In genomic region chr2:26504772-26505480, GRCm38 (mm10) we compare ENCODE assay signal across 9 mouse cellular contexts. TPM values are rescaled to one million over a fixed set of nuclear protein-coding genes. Genes with fewer than 3 reads are reported as not detected.
DNase-seq lines count a peak whose midpoint lies in the region; ATAC-seq and TF ChIP-seq lines count a peak whose summit lies in the region.
"Had no signal": no experiment of that assay in that cellular context is flagged by ENCODE, and none has a peak within 500 bp of the region (broad histone marks: within the 10 kb centered on the region; RNA-seq: fewer than 3 reads in every experiment).

No protein-coding gene starts in this region.

- H3K4me2 ChIP-seq in forebrain, embryonic 11.5 days (ENCODE audit: low read depth, low read length, severe bottlenecking): peak overlapping the region; percentile 67
- H3K4me2 ChIP-seq in forebrain, postnatal 0 days (ENCODE audit: low read depth): no peak overlapping the region
- H3K4me2 ChIP-seq in lung, embryonic 14.5 days: peak overlapping the region; percentile 77
- peak overlapping the region; percentile 77 for H3K4me2 ChIP-seq in intestine, embryonic 14.5 days (ENCODE audit: low read length)

- ATAC-seq in forebrain, embryonic 11.5 days (replicated peaks; ENCODE audit: low FRiP score): no peak
- ATAC-seq in forebrain, postnatal 0 days: no peak
- no peak for ATAC-seq in lung, embryonic 14.5 days (ENCODE audit: insufficient read depth)
- ATAC-seq in intestine, embryonic 14.5 days (replicated peaks; ENCODE audit: low FRiP score, low TSS enrichment, low read depth): no peak

- no peak for TF ChIP-seq POLR2A in small intestine, adult 2 months (IDR thresholded peaks at IDR 0.05; ENCODE audit: low read depth, low read length)

- peak overlapping the region; percentile 95 for H3K27ac ChIP-seq in forebrain, embryonic 11.5 days (ENCODE audit: low read depth, low read length)
- no peak overlapping the region for H3K27ac ChIP-seq in forebrain, postnatal 0 days (ENCODE audit: low read depth, low read length)
- H3K27ac ChIP-seq in lung, embryonic 14.5 days (ENCODE audit: low read depth): no peak overlapping the region
- H3K27ac ChIP-seq in intestine, embryonic 14.5 days (ENCODE audit: low read depth): no peak overlapping the region
- H3K27ac ChIP-seq in small intestine, adult 2 months (ENCODE audit: insufficient read depth, low read depth, low read length): 0 out of 2 replicates have a peak overlapping the region, but pooled peaks have one; percentile 13

- H3K27me3 ChIP-seq in forebrain, embryonic 11.5 days (ENCODE audit: control insufficient read depth, insufficient read depth, low read length): no peaks in the 10 kb centered on the region
- no peaks in the 10 kb centered on the region for H3K27me3 ChIP-seq in forebrain, postnatal 0 days (ENCODE audit: insufficient read depth, low read length)
- no peaks in the 10 kb centered on the region for H3K27me3 ChIP-seq in lung, embryonic 14.5 days (ENCODE audit: insufficient read depth, low read length)
- peaks cover 11% of the 10 kb centered on the region for H3K27me3 ChIP-seq in intestine, embryonic 14.5 days (replicated peaks; ENCODE audit: control insufficient read depth, insufficient read depth, low read length)
- no peaks in the 10 kb centered on the region for H3K27me3 ChIP-seq in small intestine, adult 2 months (ENCODE audit: control insufficient read depth, insufficient read depth, low read length)

- H3K4me3 ChIP-seq in forebrain, embryonic 11.5 days (ENCODE audit: low read depth, low read length): no peak overlapping the region
- no peak overlapping the region for H3K4me3 ChIP-seq in forebrain, postnatal 0 days (ENCODE audit: low read depth, low read length)
- peak overlapping the region; percentile 87; the same call in 1 of the 2 replicates for H3K4me3 ChIP-seq in lung, embryonic 14.5 days (ENCODE audit: low read depth, low read length)
- H3K4me3 ChIP-seq in intestine, embryonic 14.5 days (ENCODE audit: low read depth, low read length): no peak overlapping the region
- H3K4me3 ChIP-seq in small intestine, adult 2 months (ENCODE audit: low read depth, low read length): no peak overlapping the region

- no peaks in the 10 kb centered on the region for H3K9me3 ChIP-seq in forebrain, embryonic 11.5 days (ENCODE audit: control insufficient read depth, low read length)
- no peaks in the 10 kb centered on the region for H3K9me3 ChIP-seq in forebrain, postnatal 0 days (ENCODE audit: low read length)
- H3K9me3 ChIP-seq in lung, embryonic 14.5 days (ENCODE audit: low read depth, low read length): no peaks in the 10 kb centered on the region
- no peaks in the 10 kb centered on the region for H3K9me3 ChIP-seq in intestine, embryonic 14.5 days (ENCODE audit: control insufficient read depth, low read length)

- no peak for TF ChIP-seq CTCF in forebrain, postnatal 0 days (IDR thresholded peaks at IDR 0.05; ENCODE audit: low read depth)
- TF ChIP-seq CTCF in lung, embryonic 14.5 days (IDR thresholded peaks at IDR 0.05; ENCODE audit: low read depth): no peak
- TF ChIP-seq CTCF in small intestine, adult 2 months (IDR thresholded peaks at IDR 0.05; ENCODE audit: extremely low read depth, insufficient read length, insufficient replicate concordance, low read depth, low read length): no peak

- peaks cover 36% of the 10 kb centered on the region for H3K4me1 ChIP-seq in forebrain, embryonic 11.5 days (replicated peaks; ENCODE audit: control insufficient read depth, insufficient read depth, low read length)
- H3K4me1 ChIP-seq in forebrain, postnatal 0 days (ENCODE audit: insufficient read depth): peaks cover 11% of the 10 kb centered on the region; the same call in 1 of the 2 replicates
- peaks cover 46% of the 10 kb centered on the region for H3K4me1 ChIP-seq in lung, embryonic 14.5 days (ENCODE audit: insufficient read depth)
- peaks cover 53% of the 10 kb centered on the region for H3K4me1 ChIP-seq in intestine, embryonic 14.5 days (replicated peaks; ENCODE audit: control insufficient read depth, insufficient read depth, low read length)
- H3K4me1 ChIP-seq in small intestine, adult 2 months (ENCODE audit: control insufficient read depth, insufficient read depth, insufficient read length, low read length): peaks cover 18% of the 10 kb centered on the region

- no peak for DNase-seq in forebrain, embryonic 11.5 days (ENCODE audit: low spot score)
- DNase-seq in forebrain, postnatal 0 days: no peak
- no peak for DNase-seq in lung, embryonic 14.5 days
- DNase-seq in lung, postnatal 36 days: no peak
- no peak for DNase-seq in intestine, embryonic 14.5 days (ENCODE audit: low spot score)
- no peak for DNase-seq in spleen, postnatal 4 days (ENCODE audit: low spot score in 2 of 2)
- no peak for DNase-seq in B cell, adult 2 months
- DNase-seq: cerebellum, postnatal 14 days had no signal

- peak overlapping the region; percentile 98 for H3K9ac ChIP-seq in forebrain, embryonic 11.5 days (ENCODE audit: low read length)
- H3K9ac ChIP-seq in forebrain, postnatal 0 days: no peak overlapping the region
- H3K9ac ChIP-seq in lung, embryonic 14.5 days: no peak overlapping the region
- peak overlapping the region; percentile 20; the same call in 1 of the 2 replicates for H3K9ac ChIP-seq in intestine, embryonic 14.5 days (ENCODE audit: low read length)

- 68% methylated on average over 9 of the region's 9 CpGs for WGBS in forebrain, embryonic 11.5 days
- WGBS in forebrain, postnatal 0 days: 65% methylated on average over 9 of the region's 9 CpGs
- WGBS in lung, embryonic 14.5 days: 53% methylated on average over 9 of the region's 9 CpGs
- 58% methylated on average over 9 of the region's 9 CpGs for WGBS in intestine, embryonic 14.5 days
- WGBS in small intestine, adult 2 months: 67% methylated on average over 9 of the region's 9 CpGs

- H3K36me3 ChIP-seq in forebrain, embryonic 11.5 days (ENCODE audit: control insufficient read depth, insufficient read depth, low read length): no peaks in the 10 kb centered on the region; the same call in 1 of the 2 replicates
- no peaks in the 10 kb centered on the region for H3K36me3 ChIP-seq in forebrain, postnatal 0 days (ENCODE audit: insufficient read depth)
- H3K36me3 ChIP-seq in lung, embryonic 14.5 days (ENCODE audit: insufficient read depth): 0 out of 2 replicates have a peak, but pooled peaks cover 8% of the 10 kb centered on the region
- 0 out of 2 replicates have a peak, but pooled peaks cover 3% of the 10 kb centered on the region for H3K36me3 ChIP-seq in intestine, embryonic 14.5 days (ENCODE audit: control insufficient read depth, insufficient read depth, low read length)
- H3K36me3 ChIP-seq in small intestine, adult 2 months (ENCODE audit: control insufficient read depth, insufficient read depth, low read length): no peaks in the 10 kb centered on the region

RNA-seq across cellular contexts. Expression of gene Notch1, which starts 11.5 kb away (rescaled TPM):
- 68.3 and 70.9 TPM in 2 replicates for polyA plus RNA-seq in forebrain, embryonic 11.5 days (2014; fragmentation: Nextera tagmentation; extraction: Ambion mirVana)
- 23.8 and 38.7 TPM in 2 replicates for total RNA-seq in forebrain, postnatal 0 days (2014; rRNA removed)
- polyA plus RNA-seq in forebrain, postnatal 0 days (2015; fragmentation: Nextera tagmentation; extraction: Ambion mirVana): 5.0 and 6.8 TPM in 2 replicates
- 37.7 and 44.0 TPM in 2 replicates for polyA plus RNA-seq in lung, embryonic 14.5 days (2014; fragmentation: Nextera tagmentation; extraction: Ambion mirVana)
- polyA plus RNA-seq in intestine, embryonic 14.5 days (2014; fragmentation: Nextera tagmentation; extraction: Ambion mirVana): 21.6 and 24.3 TPM in 2 replicates
- polyA plus RNA-seq in small intestine, adult 2 months (2012; rRNA removed): 19.6 and 21.6 TPM in 2 replicates

RNA-seq across cellular contexts. Expression of gene Sec16a, which starts 59.9 kb away (rescaled TPM):
- polyA plus RNA-seq in forebrain, embryonic 11.5 days (2014; fragmentation: Nextera tagmentation; extraction: Ambion mirVana): 39.3 and 40.9 TPM in 2 replicates
- total RNA-seq in forebrain, postnatal 0 days (2014; rRNA removed): 52.6 and 65.6 TPM in 2 replicates
- 9.0 and 10.9 TPM in 2 replicates for polyA plus RNA-seq in forebrain, postnatal 0 days (2015; fragmentation: Nextera tagmentation; extraction: Ambion mirVana)
- polyA plus RNA-seq in lung, embryonic 14.5 days (2014; fragmentation: Nextera tagmentation; extraction: Ambion mirVana): 36.0 and 36.5 TPM in 2 replicates
- 33.7 and 39.8 TPM in 2 replicates for polyA plus RNA-seq in intestine, embryonic 14.5 days (2014; fragmentation: Nextera tagmentation; extraction: Ambion mirVana)
- polyA plus RNA-seq in small intestine, adult 2 months (2012; rRNA removed): 72.4 and 105 TPM in 2 replicates

Comparison
In these comparisons a context has a peak if more than half of its experiments do, and no peak if none do; other contexts are left out.
1. H3K27ac ChIP-seq: peak in forebrain, embryonic 11.5 days (single experiment) and small intestine, adult 2 months (single experiment); none in forebrain, postnatal 0 days (single experiment), lung, embryonic 14.5 days (single experiment) and intestine, embryonic 14.5 days (single experiment).
2. H3K9ac ChIP-seq: peak in forebrain, embryonic 11.5 days (single experiment) and intestine, embryonic 14.5 days (single experiment); none in forebrain, postnatal 0 days (single experiment) and lung, embryonic 14.5 days (single experiment).